In genomic region chr4:81897451-81897850, GRCm38 (mm10) we compare ENCODE assay signal across 19 mouse cellular contexts.
"Had no signal": no experiment of that assay in that cellular context is flagged by ENCODE, and none has a peak within 500 bp of the region (broad histone marks: within the 10 kb centered on the region; RNA-seq: fewer than 3 reads in every experiment).

No protein-coding gene starts in this region.

- H3K4me2 ChIP-seq: limb, embryonic 13.5 days; liver, embryonic 13.5 days; lung, embryonic 15.5 days; neural tube, embryonic 13.5 days had no signal

- H3K4me1 ChIP-seq: limb, embryonic 10.5 days; limb, embryonic 13.5 days; liver, embryonic 13.5 days; megakaryocyte, embryonic 14.5 days; neural tube, embryonic 13.5 days had no signal

- H3K27ac ChIP-seq: layer of hippocampus, adult 2 months; limb, embryonic 10.5 days; limb, embryonic 13.5 days; liver, embryonic 13.5 days; lung, embryonic 15.5 days; midbrain, embryonic 10.5 days; neural tube, embryonic 13.5 days; stomach, postnatal 0 days had no signal

- H3K36me3 ChIP-seq: limb, embryonic 10.5 days; limb, embryonic 13.5 days; liver, embryonic 13.5 days; lung, embryonic 15.5 days; midbrain, embryonic 10.5 days; neural tube, embryonic 13.5 days had no signal

- H3K9me3 ChIP-seq: limb, embryonic 10.5 days; limb, embryonic 13.5 days; liver, embryonic 13.5 days; lung, embryonic 15.5 days; midbrain, embryonic 10.5 days had no signal

- H3K4me3 ChIP-seq: layer of hippocampus, adult 2 months; limb, embryonic 10.5 days; limb, embryonic 13.5 days; liver, embryonic 13.5 days; lung, embryonic 15.5 days; midbrain, embryonic 10.5 days; neural tube, embryonic 13.5 days had no signal

- H3K27me3 ChIP-seq: limb, embryonic 13.5 days; liver, embryonic 13.5 days; lung, embryonic 15.5 days; megakaryocyte, embryonic 14.5 days; neural tube, embryonic 13.5 days had no signal

- H3K9ac ChIP-seq: limb, embryonic 13.5 days; liver, embryonic 13.5 days; lung, embryonic 15.5 days; neural tube, embryonic 13.5 days had no signal

- DNase-seq: kidney, adult 11 months; kidney, adult 9 months; kidney, postnatal 25 days; layer of hippocampus, adult 9-11 months; liver, embryonic 13.5 days; lung, postnatal 10 days; lung, postnatal 36 days; midbrain, embryonic 14.5 days; thymus, adult 2 months; thymus, postnatal 14 days; thymus, postnatal 4 days had no signal
